Mouse (Mus musculus): ENCODE measurements around the gene Mgme1.

- TF ChIP-seq POLR2A (IDR thresholded peaks at IDR 0.05; ENCODE audit: low read depth, low read length): no peak
- TF ChIP-seq CTCF (IDR thresholded peaks at IDR 0.05; ENCODE audit: borderline replicate concordance, insufficient read depth, low read length): no peak
Measured at GRCm38 (mm10) chr2:144267731-144268015, 2.8 kb upstream of the Mgme1 start.

All from embryonic fibroblast, embryonic 13.5 days (primary cell).